Mouse (Mus musculus) erythroid progenitor cell, adult 5-6 weeks (primary cell): ENCODE data around the gene Zfp653. TPM values are rescaled to one million over a fixed set of nuclear protein-coding genes. Genes with fewer than 3 reads are reported as not detected.

Source experiments
- ATAC-seq: replicated peaks from 2 replicates; pipeline ENCODE4 v1.8.0; 2016; ENCODE audit warnings: moderate number of reproducible peaks, mild to moderate bottlenecking, moderate TSS enrichment, inconsistent platforms; ENCODE audit not compliant: poor library complexity, low FRiP score, severe bottlenecking
- total RNA-seq, 2 experiments: library from RNA; stranded (forward) in 1 of 2; stranded (reverse) in 1 of 2; fragments of 150-400 nt in 1 of 2; fragments of 186-747, 209-891 nt in 1 of 2; gene quantifications; 2 replicates each; pipeline versions ENCODE4 v1.2.3 to v1.2.4; 2015 to 2017; ENCODE audit warnings: low replicate concordance in 2 of 2

Gene Zfp653
- total RNA-seq, 2 experiments from 2014 or later = 2.1 to 6.0 TPM

DNA sequence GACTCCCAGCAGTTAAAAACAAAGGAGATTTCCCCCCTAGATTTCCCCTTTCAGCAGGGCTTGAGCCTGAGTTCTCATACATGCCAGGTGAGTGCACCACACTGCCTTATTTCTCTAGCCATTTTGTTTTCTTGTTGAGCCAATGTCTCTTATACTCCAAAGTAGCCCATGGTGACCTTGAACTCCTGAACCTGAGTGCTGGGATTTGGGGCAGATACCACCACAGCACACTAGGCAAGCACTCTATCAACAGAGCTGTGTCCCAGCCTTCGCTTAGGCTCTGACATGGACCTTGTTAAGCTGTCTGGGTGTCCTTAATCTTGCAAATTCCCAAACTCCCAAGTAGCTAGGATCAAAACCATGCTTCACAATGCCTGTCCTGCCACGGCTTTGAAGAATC lies 29.3 kb downstream of the Zfp653 start:
- ATAC-seq = no peak

- no peak for ATAC-seq
Observed at GRCm38 (mm10) chr9:22037826-22038225, 33.4 kb downstream of the Zfp653 start.

- ATAC-seq = no peak
Observed at GRCm38 (mm10) chr9:22035300-22036044, 35.7 kb downstream of the Zfp653 start.

DNA sequence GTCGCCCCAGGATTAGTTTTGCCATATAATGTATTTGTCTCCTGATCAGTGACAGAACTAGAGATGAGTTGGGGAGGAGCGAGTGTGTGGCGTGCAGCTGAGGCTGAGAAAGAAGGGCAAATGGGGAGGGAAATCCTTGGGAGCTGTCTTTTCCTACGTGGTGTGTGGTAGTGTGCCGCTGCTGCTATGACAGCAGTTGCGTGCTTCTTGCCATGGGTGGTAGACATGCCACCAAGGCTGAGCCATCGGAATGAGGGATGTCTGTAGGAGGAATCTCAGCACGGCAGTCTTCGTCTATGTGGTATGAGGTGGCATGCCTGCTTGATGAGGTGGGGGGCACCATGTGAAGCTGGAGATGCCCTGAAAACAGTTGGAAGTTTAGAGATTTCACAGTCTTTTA lies 40.8 kb downstream of the Zfp653 start:
- ATAC-seq = no peak

- ATAC-seq = no peak
Observed at GRCm38 (mm10) chr9:22028467-22028866, 42.7 kb downstream of the Zfp653 start.

GRCm38 (mm10) chr9:22024592-22024991 lies 46.6 kb downstream of the Zfp653 start:
- no peak for ATAC-seq

DNA sequence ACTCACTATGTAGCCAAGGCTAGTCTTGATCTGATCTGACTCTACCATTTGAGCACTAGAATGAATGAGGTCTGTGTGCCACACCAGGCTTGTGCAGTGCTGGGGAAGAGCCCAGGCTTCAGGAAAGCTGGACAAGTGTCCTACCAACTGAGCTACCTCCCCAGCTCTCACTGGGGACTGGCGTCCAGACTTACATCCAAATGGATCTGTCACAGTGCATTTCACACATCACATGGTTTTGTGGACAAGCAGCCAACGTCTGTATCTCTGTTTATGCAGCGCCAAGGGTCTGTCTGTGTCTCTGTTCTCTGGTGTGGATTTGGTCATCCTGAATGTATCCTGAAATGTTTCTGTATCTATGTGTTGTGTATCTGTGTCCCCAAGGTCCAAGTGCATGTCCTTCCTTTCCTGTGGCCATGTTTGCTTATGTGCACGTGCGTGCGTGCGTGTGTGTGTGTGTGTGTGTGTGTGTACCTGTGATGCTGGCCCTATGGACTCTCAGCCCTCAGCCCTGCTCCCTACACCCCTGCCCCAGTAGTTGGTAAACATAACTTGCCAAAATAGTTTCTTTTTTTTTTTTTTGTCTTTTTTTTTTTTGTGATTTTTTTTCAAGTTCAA lies 53.9 kb downstream of the Zfp653 start:
- ATAC-seq = no peak

DNA sequence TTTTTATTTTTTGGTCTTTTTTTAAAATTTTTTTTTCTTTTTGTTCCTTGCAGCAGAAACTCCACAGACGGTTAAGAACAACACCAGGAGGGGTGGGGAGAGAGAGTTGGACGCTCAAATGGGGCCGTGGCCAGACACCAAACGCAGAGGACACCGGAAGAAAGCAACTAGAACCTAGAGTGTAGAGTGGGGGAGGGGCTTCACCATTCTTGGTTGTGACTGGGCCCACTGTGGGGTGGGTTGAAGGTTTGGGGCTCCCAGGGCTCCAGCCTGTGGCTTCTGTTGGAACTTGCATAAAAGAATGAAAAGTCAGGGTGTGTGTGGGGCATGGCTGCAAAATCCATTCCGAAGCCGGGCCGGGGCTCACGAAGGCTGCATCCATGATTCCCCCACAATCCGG lies 54.9 kb downstream of the Zfp653 start:
- ATAC-seq = no peak

- no peak for ATAC-seq
Observed at GRCm38 (mm10) chr9:22012731-22013130, 58.4 kb downstream of the Zfp653 start.

DNA sequence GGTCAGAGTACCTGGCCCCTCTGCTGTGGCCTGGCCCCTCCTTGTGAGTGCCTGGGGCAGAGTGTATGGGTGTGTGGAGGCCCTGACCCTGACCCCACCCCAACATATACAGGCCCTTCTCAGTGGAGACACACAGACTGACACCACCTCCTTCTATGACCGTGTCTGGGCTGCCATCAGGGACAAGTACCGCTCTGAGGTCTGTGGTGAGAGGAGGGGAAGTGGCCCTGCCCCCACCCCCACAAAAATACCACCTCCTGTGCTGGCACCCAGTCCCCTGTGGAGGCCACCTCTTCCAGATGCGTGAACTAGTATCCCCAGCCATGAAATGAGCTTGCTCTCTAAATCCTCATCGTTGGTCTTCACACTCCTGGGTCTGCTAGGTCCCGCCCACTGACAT lies 60.1 kb downstream of the Zfp653 start:
- ATAC-seq = no peak

Other genes starting within 250 kb of the Zfp653 start
- gene Angptl8, start 235.9 kb downstream of the Zfp653 start, total RNA-seq (2015; ENCODE audit: low replicate concordance) = not detected in 2 replicates
- not detected in 2 replicates for gene Angptl8, start 235.9 kb downstream of the Zfp653 start, total RNA-seq (2017; ENCODE audit: low replicate concordance)
- gene Dock6, start 218.7 kb downstream of the Zfp653 start, total RNA-seq (2015; ENCODE audit: low replicate concordance) = 2.9 TPM in 1 of 2 replicates, not detected in the other
- 0.26 TPM in 1 of 2 replicates, not detected in the other for gene Dock6, start 218.7 kb downstream of the Zfp653 start, total RNA-seq (2017; ENCODE audit: low replicate concordance)
- 3.8 and 7.2 TPM in 2 replicates for gene Rab3d, start 153.2 kb downstream of the Zfp653 start, total RNA-seq (2015; ENCODE audit: low replicate concordance)
- 5.0 and 11.6 TPM in 2 replicates for gene Rab3d, start 153.2 kb downstream of the Zfp653 start, total RNA-seq (2017; ENCODE audit: low replicate concordance)
- not detected in 2 replicates for gene Ccdc159, start 143.9 kb downstream of the Zfp653 start, total RNA-seq (2015; ENCODE audit: low replicate concordance)
- not detected in 2 replicates for gene Ccdc159, start 143.9 kb downstream of the Zfp653 start, total RNA-seq (2017; ENCODE audit: low replicate concordance)
- 13.8 TPM in 1 of 2 replicates, not detected in the other for gene Tmem205, start 143.8 kb downstream of the Zfp653 start, total RNA-seq (2015; ENCODE audit: low replicate concordance)
- not detected in 2 replicates for gene Tmem205, start 143.8 kb downstream of the Zfp653 start, total RNA-seq (2017; ENCODE audit: low replicate concordance)
- 1.3 TPM in 1 of 2 replicates, not detected in the other for gene Plppr2, start 134.3 kb downstream of the Zfp653 start, total RNA-seq (2015; ENCODE audit: low replicate concordance)
- gene Plppr2, start 134.3 kb downstream of the Zfp653 start, total RNA-seq (2017; ENCODE audit: low replicate concordance) = not detected in 2 replicates
- gene Swsap1, start 115.6 kb downstream of the Zfp653 start, total RNA-seq (2015; ENCODE audit: low replicate concordance) = 0.42 and 3.2 TPM in 2 replicates
- 0.51 TPM in 1 of 2 replicates, not detected in the other for gene Swsap1, start 115.6 kb downstream of the Zfp653 start, total RNA-seq (2017; ENCODE audit: low replicate concordance)
- 244 and 249 TPM in 2 replicates for gene Epor, start 107.9 kb downstream of the Zfp653 start, total RNA-seq (2015; ENCODE audit: low replicate concordance)
- 188 and 199 TPM in 2 replicates for gene Epor, start 107.9 kb downstream of the Zfp653 start, total RNA-seq (2017; ENCODE audit: low replicate concordance)
- not detected in 2 replicates for gene Rgl3, start 81.9 kb downstream of the Zfp653 start, total RNA-seq (2015; ENCODE audit: low replicate concordance)
- gene Rgl3, start 81.9 kb downstream of the Zfp653 start, total RNA-seq (2017; ENCODE audit: low replicate concordance) = not detected in 2 replicates
- not detected in 2 replicates for gene Ccdc151, start 68.7 kb downstream of the Zfp653 start, total RNA-seq (2015; ENCODE audit: low replicate concordance)
- gene Ccdc151, start 68.7 kb downstream of the Zfp653 start, total RNA-seq (2017; ENCODE audit: low replicate concordance) = not detected in 2 replicates
- 27.0 and 27.7 TPM in 2 replicates for gene Prkcsh, start 68.6 kb downstream of the Zfp653 start, total RNA-seq (2015; ENCODE audit: low replicate concordance)
- 41.6 and 62.9 TPM in 2 replicates for gene Prkcsh, start 68.6 kb downstream of the Zfp653 start, total RNA-seq (2017; ENCODE audit: low replicate concordance)
- gene Elavl3, start 19.4 kb downstream of the Zfp653 start, total RNA-seq (2015; ENCODE audit: low replicate concordance) = not detected in 2 replicates
- gene Elavl3, start 19.4 kb downstream of the Zfp653 start, total RNA-seq (2017; ENCODE audit: low replicate concordance) = not detected in 2 replicates
- not detected in 2 replicates for gene Gm49318, start 117 bp downstream of the Zfp653 start, total RNA-seq (2015; ENCODE audit: low replicate concordance)
- not detected in 2 replicates for gene Gm49318, start 117 bp downstream of the Zfp653 start, total RNA-seq (2017; ENCODE audit: low replicate concordance)
- gene Ecsit, start 14.1 kb upstream of the Zfp653 start, total RNA-seq (2015; ENCODE audit: low replicate concordance) = 3.4 TPM in 1 of 2 replicates, not detected in the other
- gene Ecsit, start 14.1 kb upstream of the Zfp653 start, total RNA-seq (2017; ENCODE audit: low replicate concordance) = 2.0 and 4.9 TPM in 2 replicates
- gene Cnn1, start 27.8 kb upstream of the Zfp653 start, total RNA-seq (2015; ENCODE audit: low replicate concordance) = not detected in 2 replicates
- not detected in 2 replicates for gene Cnn1, start 27.8 kb upstream of the Zfp653 start, total RNA-seq (2017; ENCODE audit: low replicate concordance)
- 70.8 and 101 TPM in 2 replicates for gene Elof1, start 45.8 kb upstream of the Zfp653 start, total RNA-seq (2015; ENCODE audit: low replicate concordance)
- 21.3 and 26.2 TPM in 2 replicates for gene Elof1, start 45.8 kb upstream of the Zfp653 start, total RNA-seq (2017; ENCODE audit: low replicate concordance)
- gene Acp5, start 64.3 kb upstream of the Zfp653 start, total RNA-seq (2015; ENCODE audit: low replicate concordance) = 98.5 and 142 TPM in 2 replicates
- gene Acp5, start 64.3 kb upstream of the Zfp653 start, total RNA-seq (2017; ENCODE audit: low replicate concordance) = 95.8 and 125 TPM in 2 replicates
- 2.9 and 29.9 TPM in 2 replicates for gene Pigyl, start 85.5 kb upstream of the Zfp653 start, total RNA-seq (2015; ENCODE audit: low replicate concordance)
- gene Pigyl, start 85.5 kb upstream of the Zfp653 start, total RNA-seq (2017; ENCODE audit: low replicate concordance) = 6.8 and 29.6 TPM in 2 replicates
- not detected in 2 replicates for gene Zfp872, start 116.7 kb upstream of the Zfp653 start, total RNA-seq (2015; ENCODE audit: low replicate concordance)
- gene Zfp872, start 116.7 kb upstream of the Zfp653 start, total RNA-seq (2017; ENCODE audit: low replicate concordance) = not detected in 2 replicates
- 12.3 and 15.5 TPM in 2 replicates for gene Zfp809, start 154.3 kb upstream of the Zfp653 start, total RNA-seq (2015; ENCODE audit: low replicate concordance)
- gene Zfp809, start 154.3 kb upstream of the Zfp653 start, total RNA-seq (2017; ENCODE audit: low replicate concordance) = 14.1 and 20.1 TPM in 2 replicates
- gene Zfp599, start 188.5 kb upstream of the Zfp653 start, total RNA-seq (2015; ENCODE audit: low replicate concordance) = 0.36 TPM in 1 of 2 replicates, not detected in the other
- 0.77 and 1.1 TPM in 2 replicates for gene Zfp599, start 188.5 kb upstream of the Zfp653 start, total RNA-seq (2017; ENCODE audit: low replicate concordance)
- 2.1 and 4.3 TPM in 2 replicates for gene Zfp810, start 236.3 kb upstream of the Zfp653 start, total RNA-seq (2015; ENCODE audit: low replicate concordance)
- 0.64 and 4.5 TPM in 2 replicates for gene Zfp810, start 236.3 kb upstream of the Zfp653 start, total RNA-seq (2017; ENCODE audit: low replicate concordance)